Mouse (Mus musculus) myocyte (in vitro differentiated cells): ENCODE results near the gene Olfr1046. TPM values are rescaled to one million over a fixed set of nuclear protein-coding genes. Genes with fewer than 3 reads are reported as not detected.
"Not testable (repeated sequence)": the region's sequence is repeated elsewhere in the genome, so short reads cannot be mapped to it uniquely, and the experiment has no call there.

ENCODE experiments used
- H3K27me3 ChIP-seq: one replicate; pipeline ENCODE4 v1.6.1; 2011; ENCODE audit not compliant: control insufficient read depth, insufficient read depth, insufficient read length
- H3K36me3 ChIP-seq: one replicate; pipeline ENCODE4 v1.6.1; 2011; ENCODE audit not compliant: control insufficient read depth, insufficient read depth
- H3K4me2 ChIP-seq: one replicate; pipeline ENCODE4 v1.6.1; 2011; ENCODE audit warnings: low read depth, control low read depth
- H3K4me3 ChIP-seq: one replicate; pipeline ENCODE4 v1.5.1; 2011; ENCODE audit warnings: mild to moderate bottlenecking, control low read depth, moderate library complexity
- H3K79me2 ChIP-seq: one replicate; pipeline ENCODE4 v1.6.1; 2011; ENCODE audit not compliant: control insufficient read depth, insufficient read depth
- H3ac ChIP-seq: one replicate; pipeline ENCODE4 v1.6.1; 2011; ENCODE audit not compliant: control insufficient read depth, insufficient read length
- CEBPB ChIP-seq: IDR thresholded peaks from 2 replicates; pipeline ENCODE4 v1.6.1; 2011; ENCODE audit warnings: mild to moderate bottlenecking, moderate library complexity; ENCODE audit not compliant: poor library complexity, insufficient read depth, severe bottlenecking
- E2F4 ChIP-seq: IDR thresholded peaks from one replicate; pipeline ENCODE4 v1.6.1; 2011; ENCODE audit warnings: mild to moderate bottlenecking, control low read depth, moderate library complexity; ENCODE audit not compliant: insufficient read depth
- MAX ChIP-seq: IDR thresholded peaks from one replicate; pipeline ENCODE4 v1.6.1; 2011; ENCODE audit warnings: low read depth, mild to moderate bottlenecking, control low read depth
- MYOD1 ChIP-seq, 3 experiments: IDR thresholded peaks; one replicate each; pipeline ENCODE4 v1.6.1; 2011; ENCODE audit warnings: control low read depth in 2 of 3, low read depth in 2 of 3, mild to moderate bottlenecking in 2 of 3, moderate library complexity in 1 of 3; ENCODE audit not compliant: insufficient read length in 2 of 3, control insufficient read depth in 1 of 3
- MYOG ChIP-seq, 3 experiments: IDR thresholded peaks; one replicate each; pipeline ENCODE4 v1.6.1; 2011; ENCODE audit warnings: control low read depth in 2 of 3, low read depth in 2 of 3, mild to moderate bottlenecking in 2 of 3; ENCODE audit not compliant: insufficient read length in 2 of 3, control insufficient read depth in 1 of 3, insufficient read depth in 1 of 3
- POLR2A ChIP-seq: IDR thresholded peaks from one replicate; pipeline ENCODE4 v1.6.1; 2011; ENCODE audit warnings: low read depth, mild to moderate bottlenecking, control low read depth, moderate library complexity; ENCODE audit not compliant: insufficient read length
- POLR2AphosphoS2 ChIP-seq: IDR thresholded peaks from one replicate; pipeline ENCODE4 v1.6.1; 2011; ENCODE audit warnings: low read depth, control low read depth; ENCODE audit not compliant: insufficient read length
- REST ChIP-seq: IDR thresholded peaks from one replicate; pipeline ENCODE4 v1.6.1; 2011; ENCODE audit warnings: mild to moderate bottlenecking, control low read depth, moderate library complexity; ENCODE audit not compliant: insufficient read depth, insufficient read length
- SRF ChIP-seq: IDR thresholded peaks from one replicate; pipeline ENCODE4 v1.6.1; 2011; ENCODE audit warnings: low read depth; ENCODE audit not compliant: control insufficient read depth, insufficient read length
- TCF12 ChIP-seq: IDR thresholded peaks from one replicate; pipeline ENCODE4 v1.6.1; 2011; ENCODE audit warnings: mild to moderate bottlenecking, control low read depth; ENCODE audit not compliant: poor library complexity, insufficient read depth, severe bottlenecking
- TCF3 ChIP-seq: IDR thresholded peaks from one replicate; pipeline ENCODE4 v1.6.1; 2011; ENCODE audit warnings: low read depth, control low read depth; ENCODE audit not compliant: insufficient read length
- USF1 ChIP-seq: IDR thresholded peaks from one replicate; pipeline ENCODE4 v1.6.1; 2011; ENCODE audit warnings: low read depth, mild to moderate bottlenecking, control low read depth, moderate library complexity
- polyA plus RNA-seq: library from polyadenylated mRNA; unstranded; fragments of >200 nt; fragmentation: generic; extraction: Trizol; gene quantifications from one replicate; pipeline ENCODE4 v1.2.1, GENCODE M21; 2012; ENCODE audit warnings: missing spikeins

The Olfr1046 gene
- polyA plus RNA-seq, 1 experiment = not detected

- TF ChIP-seq POLR2AphosphoS2 (no peak), E2F4 (no peak), POLR2A (no peak), MYOG (IDR thresholded peaks at IDR 0.05; ENCODE audit: control insufficient read depth in 1 of 3, insufficient read depth in 1 of 3, insufficient read length in 2 of 3, low read depth in 2 of 3) (no peak), MYOD1 (IDR thresholded peaks at IDR 0.05; ENCODE audit: control insufficient read depth in 1 of 3, insufficient read length in 2 of 3, low read depth in 2 of 3) (no peak), TCF3 (no peak), SRF (no peak), REST (no peak), USF1 (no peak), MAX (no peak)
- no peaks in the 10 kb centered on the region for H3K27me3 ChIP-seq
- no peak overlapping the region for H3K4me3 ChIP-seq
- no peak overlapping the region for H3K4me2 ChIP-seq
- no peaks in the 10 kb centered on the region for H3K36me3 ChIP-seq
- H3K79me2 ChIP-seq = no peaks in the 10 kb centered on the region
- no peak overlapping the region for H3ac ChIP-seq
Measured at GRCm38 (mm10) chr2:86195863-86196262, 23.3 kb downstream of the Olfr1046 start.

DNA sequence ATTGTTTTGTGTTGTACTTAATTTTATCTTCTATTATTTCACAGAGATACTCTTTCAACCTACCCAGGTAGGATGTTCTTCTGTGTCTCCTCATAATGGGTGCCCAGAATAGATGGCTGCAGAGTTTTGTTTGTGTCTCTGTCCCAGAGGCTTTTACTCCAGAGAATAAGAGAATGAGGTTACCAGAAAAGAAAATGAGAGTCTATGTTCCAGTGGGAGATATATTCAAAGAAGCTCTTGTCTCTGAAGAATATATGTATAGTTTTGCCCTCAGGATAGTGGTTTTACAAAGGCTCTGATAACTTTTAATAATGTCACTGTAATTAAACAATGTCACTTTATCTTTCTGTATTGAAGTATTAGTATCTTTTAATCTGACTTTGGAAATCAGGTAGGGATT is 33.5 kb downstream of the Olfr1046 start, which contains the start of gene Olfr52:
Gene Olfr52 (minus strand): TSS at position 101 of the 400 bp plus-strand sequence.
- no peaks in the 10 kb centered on the region for H3K27me3 ChIP-seq
- no peak within 1 kb of the TSS for H3ac ChIP-seq
- no peaks in the 10 kb centered on the region for H3K79me2 ChIP-seq
- no peak within 1 kb of the TSS for H3K4me2 ChIP-seq
- H3K36me3 ChIP-seq = no peaks in the 10 kb centered on the region
- TF ChIP-seq CEBPB (no peak), POLR2AphosphoS2 (no peak), MYOG (IDR thresholded peaks at IDR 0.05; ENCODE audit: control insufficient read depth in 1 of 3, insufficient read depth in 1 of 3, insufficient read length in 2 of 3, low read depth in 2 of 3) (no peak), MYOD1 (IDR thresholded peaks at IDR 0.05; ENCODE audit: control insufficient read depth in 1 of 3, insufficient read length in 2 of 3, low read depth in 2 of 3) (no peak), POLR2A (no peak), TCF12 (no peak), E2F4 (no peak), USF1 (no peak), SRF (no peak)
- no peak within 1 kb of the TSS for H3K4me3 ChIP-seq

DNA sequence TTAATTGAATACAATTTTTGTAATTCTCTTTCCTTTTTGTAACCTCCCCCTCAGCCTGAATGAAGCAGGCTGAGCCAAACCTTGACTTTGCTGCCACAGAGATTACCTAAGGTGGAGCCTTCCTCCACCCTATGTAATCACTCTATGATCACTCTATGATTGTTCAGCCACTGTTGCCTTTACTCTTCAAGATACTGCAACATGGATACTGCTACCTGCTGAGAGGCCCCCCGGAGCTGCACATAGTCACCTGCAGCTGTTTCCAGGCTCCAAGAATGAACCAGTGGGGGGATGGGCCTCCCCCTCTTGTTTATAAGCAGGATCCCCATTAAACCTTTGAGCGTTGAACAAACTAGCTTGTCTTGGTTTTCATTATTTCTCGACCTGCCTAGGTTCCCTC is 39.2 kb downstream of the Olfr1046 start:
- H3K79me2 ChIP-seq = no peaks in the 10 kb centered on the region
- H3K4me2 ChIP-seq = no peak overlapping the region
- TF ChIP-seq MAX (no peak), MYOD1 (IDR thresholded peaks at IDR 0.05; ENCODE audit: control insufficient read depth in 1 of 3, insufficient read length in 2 of 3, low read depth in 2 of 3) (no peak), E2F4 (no peak), POLR2A (no peak), MYOG (IDR thresholded peaks at IDR 0.05; ENCODE audit: control insufficient read depth in 1 of 3, insufficient read depth in 1 of 3, insufficient read length in 2 of 3, low read depth in 2 of 3) (no peak), POLR2AphosphoS2 (no peak), USF1 (no peak), TCF3 (no peak), REST (no peak)
- no peaks in the 10 kb centered on the region for H3K36me3 ChIP-seq
- no peak overlapping the region for H3ac ChIP-seq
- no peaks in the 10 kb centered on the region for H3K27me3 ChIP-seq
- H3K4me3 ChIP-seq = no peak overlapping the region

DNA sequence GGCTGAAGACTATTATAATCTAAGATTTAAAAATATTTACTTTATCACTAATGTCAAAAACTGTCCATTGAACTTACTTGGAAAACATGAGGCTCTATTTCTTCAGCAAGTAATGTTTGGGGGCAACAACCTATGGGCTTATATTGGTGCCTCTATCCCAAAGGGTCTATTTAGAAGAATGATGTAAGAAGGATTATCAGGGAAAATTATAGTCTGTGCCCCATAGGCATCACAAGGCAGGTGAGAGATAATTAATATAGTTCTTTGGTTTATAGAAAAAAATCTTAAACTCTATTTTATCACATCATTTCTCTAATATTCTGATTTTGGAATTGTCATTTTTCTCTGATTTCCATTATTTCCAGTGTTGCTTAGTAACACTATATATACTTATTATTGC is 41.4 kb downstream of the Olfr1046 start, which contains the start of gene Olfr1044:
Gene Olfr1044 (minus strand): TSS at position 101 of the 400 bp plus-strand sequence.
- Histone ChIP-seq H3K4me2 (no peak within 1 kb of the TSS), H3K36me3 (no peaks in the 10 kb centered on the region), H3K27me3 (no peaks in the 10 kb centered on the region), H3K79me2 (no peaks in the 10 kb centered on the region), H3K4me3 (no peak within 1 kb of the TSS), H3ac (no peak within 1 kb of the TSS)
- TF ChIP-seq MYOG (IDR thresholded peaks at IDR 0.05; ENCODE audit: control insufficient read depth in 1 of 3, insufficient read depth in 1 of 3, insufficient read length in 2 of 3, low read depth in 2 of 3) (no peak), POLR2AphosphoS2 (no peak), TCF3 (no peak), CEBPB (no peak), SRF (no peak), MAX (no peak), REST (no peak), USF1 (no peak), E2F4 (no peak), POLR2A (no peak), MYOD1 (IDR thresholded peaks at IDR 0.05; ENCODE audit: control insufficient read depth in 1 of 3, insufficient read length in 2 of 3, low read depth in 2 of 3) (no peak), TCF12 (no peak)

DNA sequence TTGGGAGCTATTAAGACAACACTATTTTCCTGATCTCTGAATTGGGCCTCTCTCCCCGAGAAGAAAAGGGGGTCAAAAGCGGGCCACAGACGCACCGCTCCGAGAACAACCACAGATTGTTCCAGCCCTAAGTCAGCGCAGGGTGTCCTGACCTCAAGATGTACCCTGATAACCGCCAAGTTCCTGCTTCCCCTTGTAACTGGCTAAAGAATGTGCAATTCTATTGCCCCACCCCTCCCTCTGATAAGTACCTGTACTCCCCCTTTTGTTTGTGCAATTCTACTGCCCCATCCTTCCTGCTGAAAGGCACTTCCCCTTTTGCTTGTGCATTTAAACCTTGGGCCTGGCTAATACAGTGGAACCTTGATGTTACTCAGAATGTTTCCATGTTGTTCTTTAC is 43.7 kb downstream of the Olfr1046 start:
- H3K79me2 ChIP-seq, H3K4me3 ChIP-seq, H3K36me3 ChIP-seq, H3K27me3 ChIP-seq, H3K4me2 ChIP-seq, H3ac ChIP-seq: not testable (repeated sequence)
